Mouse (Mus musculus) small intestine, adult 2 months (tissue): ENCODE results near the gene Odf3. TPM values are rescaled to one million over a fixed set of nuclear protein-coding genes. Genes with fewer than 3 reads are reported as not detected.
A peak's percentile ranks its signal among the peaks of the same experiment; 100 is the strongest.

Experiments
- H3K27ac ChIP-seq: fragments of 200-500 bp; 2 replicates; pipeline ENCODE4 v1.5.1; 2012; ENCODE audit warnings: low read depth, low read length, control low read depth, inconsistent platforms; ENCODE audit not compliant: insufficient read depth
- H3K27me3 ChIP-seq: fragments of 200-500 bp; 2 replicates; pipeline ENCODE4 v1.6.1; 2012; ENCODE audit warnings: mild to moderate bottlenecking, moderate library complexity, low read length, inconsistent platforms; ENCODE audit not compliant: control insufficient read depth, insufficient read depth
- H3K36me3 ChIP-seq: fragments of 200-500 bp; 2 replicates; pipeline ENCODE4 v1.6.1; 2012; ENCODE audit warnings: mild to moderate bottlenecking, low read length, control low read depth, inconsistent platforms; ENCODE audit not compliant: control insufficient read depth, insufficient read depth
- H3K4me1 ChIP-seq: fragments of 200-500 bp; 2 replicates; pipeline ENCODE4 v1.6.1; 2012; ENCODE audit warnings: low read length, inconsistent platforms, mixed read lengths; ENCODE audit not compliant: control insufficient read depth, insufficient read depth, insufficient read length
- H3K4me3 ChIP-seq: fragments of 200-500 bp; 2 replicates; pipeline ENCODE4 v1.5.1; 2012; ENCODE audit warnings: low read depth, mild to moderate bottlenecking, control low read depth, inconsistent platforms, low read length, moderate library complexity
- CTCF ChIP-seq: fragments of 200-500 bp; IDR thresholded peaks from 2 replicates; pipeline ENCODE4 v1.5.1; 2012; ENCODE audit warnings: low read depth, mild to moderate bottlenecking, control low read depth, inconsistent platforms, low read length, moderate library complexity, mixed read lengths; ENCODE audit not compliant: insufficient replicate concordance, insufficient read length; ENCODE audit errors: extremely low read depth
- POLR2A ChIP-seq: fragments of 200-500 bp; IDR thresholded peaks from 2 replicates; pipeline ENCODE4 v1.6.1; 2012; ENCODE audit warnings: low read depth, mild to moderate bottlenecking, control low read depth, inconsistent platforms, low read length, moderate library complexity
- WGBS: fragments of 180-500 bp; shearing (Covaris S2); methylation state at CpG from one replicate; pipeline ENCODE4 v1.1.7; 2018; 5-methylcytosine and 5-hydroxymethylcytosine counted together
- polyA plus RNA-seq: library from polyadenylated mRNA; depleted of rRNA; stranded (reverse); fragments of >200 nt; gene quantifications from 2 replicates; pipeline ENCODE4 v1.2.3, GENCODE M21; 2012

Gene Odf3
- polyA plus RNA-seq, 1 experiment: not detected

DNA sequence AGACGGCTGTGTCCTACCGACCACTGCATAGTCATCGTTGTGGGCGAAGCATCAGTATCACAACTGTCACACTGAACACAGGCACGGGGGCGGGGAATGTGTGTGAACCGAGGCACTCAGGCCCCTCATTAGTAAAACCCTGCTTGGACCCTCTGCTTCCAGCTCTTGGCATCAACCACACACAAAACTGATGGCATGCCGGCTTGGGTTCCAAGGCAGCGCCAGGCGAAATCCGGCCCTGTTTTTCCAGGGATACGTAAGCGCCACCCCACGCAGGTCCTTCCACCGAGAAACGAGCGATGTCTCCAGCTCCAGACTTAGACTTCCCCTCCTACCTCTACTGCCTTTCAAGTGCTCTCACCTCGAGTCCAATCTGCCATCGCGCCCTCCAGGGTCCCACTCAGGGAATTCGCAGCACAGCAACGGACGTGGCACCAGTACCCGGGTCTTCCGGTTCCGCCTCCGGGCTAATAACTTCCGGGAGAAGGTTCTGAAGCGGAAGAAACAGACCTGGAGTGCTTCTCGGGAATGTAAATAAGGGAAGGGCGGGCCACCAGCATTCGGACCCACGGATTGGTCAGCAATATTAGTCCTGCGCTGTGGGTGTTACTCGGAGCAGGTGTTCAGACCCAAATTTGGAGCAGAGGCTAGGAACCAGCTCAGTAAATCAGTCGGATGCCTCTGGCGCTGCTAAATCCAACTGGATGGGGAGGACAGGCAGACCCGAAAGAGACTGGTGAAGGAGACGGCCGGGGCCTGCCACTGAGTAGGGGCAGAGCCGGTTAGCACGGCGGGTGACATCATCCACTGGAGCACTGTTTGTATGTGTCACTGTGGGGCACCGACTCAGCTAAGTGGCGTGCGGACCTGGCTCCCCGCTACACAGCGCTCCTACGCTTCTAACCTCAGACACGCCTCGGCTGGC, 8.5 kb downstream of the Odf3 start, which contains the start of gene Gm45785:
TSS of gene Gm45785 (minus strand) at position 472 of the 925 bp plus-strand sequence.
- WGBS: under 1% methylated on average over 51 of the region's 51 CpGs
- no peaks in the 10 kb centered on the region for H3K27me3 ChIP-seq
- peaks cover 49% of the 10 kb centered on the region for H3K36me3 ChIP-seq
- H3K4me1 ChIP-seq: peaks cover 13% of the 10 kb centered on the region
- H3K4me3 ChIP-seq: peak within 1 kb of the TSS; percentile 82
- H3K27ac ChIP-seq: peak within 1 kb of the TSS; percentile 90
- TF ChIP-seq CTCF (no peak), POLR2A (0 out of 2 replicates have a peak, but pooled peaks have one; percentile 54)

DNA sequence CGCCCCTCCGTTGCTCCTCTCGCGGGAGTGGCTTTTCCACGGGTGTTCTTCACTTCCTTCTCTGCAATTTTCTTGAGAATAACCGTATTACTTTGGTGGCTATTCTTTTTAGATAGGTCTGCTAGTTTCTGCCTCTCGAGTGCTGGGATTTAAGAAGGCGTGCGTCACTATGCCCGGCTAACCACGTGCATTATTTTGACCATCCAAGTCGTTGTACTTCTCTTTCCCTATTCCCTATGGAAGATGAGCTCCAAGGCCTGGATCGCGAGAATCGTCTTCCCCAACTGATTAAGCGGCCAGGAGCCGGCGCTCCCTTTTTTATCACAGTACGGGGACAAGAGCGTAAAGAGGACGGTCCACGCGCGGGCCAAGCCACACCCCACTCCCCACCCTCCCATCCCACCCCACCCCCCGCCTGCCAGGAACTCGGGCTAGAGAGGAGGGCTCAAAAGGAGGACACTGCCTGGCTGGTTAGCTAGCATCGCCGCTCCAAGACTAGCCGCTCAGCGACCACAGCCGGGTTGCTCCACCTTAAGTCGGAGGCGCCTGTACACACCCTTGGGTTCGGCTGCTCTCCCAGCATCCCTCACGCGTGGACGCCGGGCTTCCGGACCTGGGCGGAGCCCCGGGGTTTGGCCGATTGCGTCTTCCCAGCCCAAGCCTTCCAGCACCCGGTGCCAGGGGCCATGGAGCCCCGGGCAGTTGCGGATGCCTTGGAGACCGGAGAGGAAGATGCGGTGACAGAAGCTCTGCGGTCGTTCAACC, 9.4 kb downstream of the Odf3 start, which contains the start of gene Ric8a:
TSS of gene Ric8a (plus strand) at position 173 of the 765 bp plus-strand sequence.
- Histone ChIP-seq H3K4me1 (peaks cover 13% of the 10 kb centered on the region), H3K27ac (peak within 1 kb of the TSS; percentile 90), H3K36me3 (peaks cover 56% of the 10 kb centered on the region), H3K4me3 (peak within 1 kb of the TSS; percentile 82), H3K27me3 (no peaks in the 10 kb centered on the region)
- WGBS: under 1% methylated on average over 49 of the region's 50 CpGs
- TF ChIP-seq POLR2A: peak; percentile 44; the same call in 1 of the 2 replicates
- TF ChIP-seq CTCF: 0 out of 2 replicates have a peak, but pooled peaks have one; percentile 1

DNA sequence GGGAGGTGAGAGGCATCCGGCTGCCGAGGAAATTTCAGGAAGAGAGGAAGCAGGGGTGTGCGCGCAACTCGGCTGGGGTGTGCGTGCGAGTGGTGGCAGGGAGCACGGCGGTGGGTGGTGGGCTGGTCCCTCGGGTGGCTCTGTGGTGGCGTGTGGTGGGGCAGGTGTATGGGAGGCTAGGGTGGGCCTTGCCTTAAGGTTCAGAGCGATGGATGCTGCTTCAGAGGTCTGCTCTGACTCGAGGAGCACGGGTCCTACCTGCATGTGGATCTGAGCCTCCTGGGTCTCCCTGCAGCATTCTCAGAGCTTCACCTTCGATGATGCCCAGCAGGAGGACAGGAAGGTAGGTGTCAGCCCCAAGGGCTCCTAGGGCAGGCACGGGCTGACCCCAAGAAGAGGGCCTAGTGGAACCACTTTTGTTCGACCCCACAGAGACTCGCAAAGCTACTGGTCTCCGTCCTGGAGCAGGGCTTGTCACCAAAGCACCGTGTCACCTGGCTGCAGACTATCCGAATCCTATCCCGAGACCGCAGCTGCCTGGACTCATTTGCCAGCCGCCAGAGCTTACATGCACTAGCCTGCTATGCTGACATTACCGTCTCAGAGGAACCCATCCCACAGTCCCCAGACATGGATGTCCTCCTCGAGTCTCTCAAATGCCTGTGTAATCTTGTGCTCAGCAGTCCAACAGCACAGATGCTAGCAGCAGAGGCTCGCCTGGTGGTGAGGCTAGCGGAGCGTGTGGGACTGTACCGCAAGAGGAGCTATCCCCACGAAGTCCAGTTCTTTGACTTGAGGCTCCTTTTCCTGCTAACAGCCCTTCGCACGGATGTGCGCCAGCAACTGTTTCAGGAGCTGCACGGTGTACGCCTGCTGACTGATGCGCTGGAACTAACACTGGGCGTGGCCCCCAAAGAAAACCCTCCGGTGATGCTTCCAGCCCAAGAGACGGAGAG, 10.2 kb downstream of the Odf3 start, which contains the start of gene Bet1l:
TSS of gene Bet1l (minus strand) at position 28 of the 956 bp plus-strand sequence.
- peak within 1 kb of the TSS; percentile 90 for H3K27ac ChIP-seq
- H3K36me3 ChIP-seq: peaks cover 56% of the 10 kb centered on the region
- peaks cover 13% of the 10 kb centered on the region for H3K4me1 ChIP-seq
- no peak for TF ChIP-seq POLR2A
- TF ChIP-seq CTCF: no peak
- WGBS: 20% methylated on average over 40 of the region's 40 CpGs
- peak within 1 kb of the TSS; percentile 82 for H3K4me3 ChIP-seq
- no peaks in the 10 kb centered on the region for H3K27me3 ChIP-seq

DNA sequence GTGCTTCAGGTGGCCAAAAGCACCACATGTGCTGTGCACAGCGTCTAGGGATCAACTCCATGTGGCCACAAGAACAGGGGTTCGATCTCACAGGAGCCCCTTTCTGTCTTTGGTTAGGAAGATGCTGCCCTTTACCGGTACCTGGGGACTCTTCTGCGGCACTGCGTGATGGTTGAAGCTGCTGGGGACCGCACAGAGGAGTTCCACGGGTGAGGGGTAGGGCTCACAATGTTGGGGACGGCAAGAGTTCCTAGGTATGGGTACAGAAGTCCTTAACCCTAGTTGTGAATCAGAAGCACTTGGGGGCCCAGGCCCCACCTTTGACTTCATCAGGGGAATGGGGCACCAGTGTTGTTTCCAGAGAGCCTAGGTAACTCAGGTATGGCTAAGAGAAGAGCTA, 11.1 kb downstream of the Odf3 start:
- no peak for TF ChIP-seq CTCF
- no peak for TF ChIP-seq POLR2A
- Histone ChIP-seq H3K4me3 (peak overlapping the region; percentile 82), H3K27ac (no peak overlapping the region), H3K36me3 (peaks cover 56% of the 10 kb centered on the region), H3K4me1 (peaks cover 13% of the 10 kb centered on the region), H3K27me3 (no peaks in the 10 kb centered on the region)
- WGBS: 93% methylated on average over 8 of the region's 8 CpGs

DNA sequence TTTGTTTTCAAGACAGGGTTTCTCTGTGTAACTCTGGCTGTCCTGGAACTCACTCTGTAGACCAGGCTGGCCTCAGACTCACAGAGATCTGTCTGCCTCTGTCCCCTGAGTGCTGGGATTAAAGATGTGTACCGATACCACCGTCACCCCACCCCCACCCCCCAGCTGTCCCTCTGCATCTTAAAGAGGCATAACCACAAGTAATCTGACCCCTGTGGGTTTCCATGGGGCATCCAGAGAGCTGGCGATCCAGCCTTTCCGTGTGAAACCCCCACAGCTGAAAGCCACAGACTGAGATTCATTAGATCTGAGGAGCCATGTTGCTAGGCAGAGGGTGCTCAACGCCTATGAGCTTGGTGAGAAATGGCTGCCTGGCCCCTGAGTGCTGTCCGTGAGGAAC, 12.4 kb downstream of the Odf3 start:
- no peaks in the 10 kb centered on the region for H3K27me3 ChIP-seq
- H3K4me3 ChIP-seq: no peak overlapping the region
- no peak overlapping the region for H3K27ac ChIP-seq
- TF ChIP-seq CTCF: no peak
- no peak for TF ChIP-seq POLR2A
- peaks cover 13% of the 10 kb centered on the region for H3K4me1 ChIP-seq
- peaks cover 53% of the 10 kb centered on the region for H3K36me3 ChIP-seq
- 81% methylated on average over 6 of the region's 6 CpGs for WGBS

DNA sequence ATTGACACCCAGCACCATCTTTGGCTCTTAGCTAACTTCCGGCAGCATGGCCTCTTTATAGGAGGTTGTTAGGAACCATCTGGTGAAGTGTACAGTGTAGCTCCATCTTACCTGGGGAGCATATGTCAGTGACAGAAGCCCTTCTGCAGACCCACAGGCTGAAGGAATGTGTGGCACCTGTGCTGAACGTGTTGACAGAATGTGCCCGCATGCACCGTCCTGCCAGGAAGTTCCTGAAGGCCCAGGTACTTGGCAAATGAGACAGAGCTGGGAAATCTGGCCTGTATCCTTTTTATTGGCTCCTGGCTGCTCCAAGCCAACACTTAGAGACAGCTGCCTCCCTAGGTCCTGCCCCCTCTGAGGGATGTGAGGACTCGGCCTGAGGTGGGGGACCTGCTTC, 13.1 kb downstream of the Odf3 start:
- Histone ChIP-seq H3K4me1 (peaks cover 10% of the 10 kb centered on the region), H3K27me3 (no peaks in the 10 kb centered on the region), H3K4me3 (no peak overlapping the region), H3K27ac (no peak overlapping the region), H3K36me3 (peaks cover 53% of the 10 kb centered on the region)
- TF ChIP-seq CTCF (no peak), POLR2A (no peak)
- WGBS: 87% methylated on average over 5 of the region's 5 CpGs
